Mouse (Mus musculus) ES-Bruce4 (cell line): Measurements from ENCODE around the gene Nnmt. TPM values are rescaled to one million over a fixed set of nuclear protein-coding genes. Genes with fewer than 3 reads are reported as not detected.

Experiments
- H3K27ac ChIP-seq: 2 replicates; pipeline ENCODE4 v1.5.1; 2012; ENCODE audit warnings: low read length, inconsistent platforms; ENCODE audit not compliant: insufficient read depth
- H3K27me3 ChIP-seq: 2 replicates; pipeline ENCODE4 v1.6.1; 2012; ENCODE audit warnings: mild to moderate bottlenecking, low read length, inconsistent platforms; ENCODE audit not compliant: control insufficient read depth, poor library complexity, insufficient read depth, severe bottlenecking
- H3K36me3 ChIP-seq: 2 replicates; pipeline ENCODE4 v1.6.1; 2012; ENCODE audit warnings: inconsistent platforms, mild to moderate bottlenecking, low read length, moderate library complexity; ENCODE audit not compliant: control insufficient read depth, poor library complexity, insufficient read depth, severe bottlenecking
- H3K4me1 ChIP-seq: one replicate; pipeline ENCODE4 v1.8.1; 2011; ENCODE audit warnings: low read length; ENCODE audit not compliant: control insufficient read depth, insufficient read depth
- H3K4me3 ChIP-seq: 2 replicates; pipeline ENCODE4 v1.5.1; 2011; ENCODE audit warnings: low read depth, mild to moderate bottlenecking, low read length
- H3K9ac ChIP-seq: 2 replicates; pipeline ENCODE4 v1.6.1; 2012; ENCODE audit warnings: low read depth, mild to moderate bottlenecking, inconsistent platforms; ENCODE audit not compliant: poor library complexity, severe bottlenecking
- H3K9me3 ChIP-seq: replicated peaks from 2 replicates; pipeline ENCODE4 v1.6.1; 2012; ENCODE audit warnings: mild to moderate bottlenecking, low read length, inconsistent platforms; ENCODE audit not compliant: control insufficient read depth, poor library complexity, insufficient read depth, severe bottlenecking
- CTCF ChIP-seq: IDR thresholded peaks from one replicate; pipeline ENCODE4 v1.8.1; 2011; ENCODE audit warnings: low read depth, low read length
- EP300 ChIP-seq: IDR thresholded peaks from 2 replicates; pipeline ENCODE4 v1.6.1; 2011; ENCODE audit warnings: low read depth, low read length; ENCODE audit not compliant: insufficient read depth
- POLR2A ChIP-seq: IDR thresholded peaks from one replicate; pipeline ENCODE4 v1.8.1; 2011; ENCODE audit warnings: low read length; ENCODE audit not compliant: insufficient read depth
- polyA plus RNA-seq: library from polyadenylated mRNA; stranded (reverse); fragments of >200 nt; gene quantifications from 2 replicates; pipeline ENCODE4 v1.2.4, GENCODE M21; 2011; ENCODE audit warnings: low read depth; ENCODE audit not compliant: missing spikeins, insufficient read depth, insufficient read length

Nnmt gene
- polyA plus RNA-seq, 1 experiment: not detected

GRCm38 (mm10) chr9:48649851-48650685 lies 45.1 kb upstream of the Nnmt start:
- no peaks in the 10 kb centered on the region for H3K27me3 ChIP-seq
- no peaks in the 10 kb centered on the region for H3K4me1 ChIP-seq
- no peak for TF ChIP-seq POLR2A
- no peak for TF ChIP-seq CTCF
- TF ChIP-seq EP300: no peak
- no peaks in the 10 kb centered on the region for H3K9me3 ChIP-seq
- no peak overlapping the region for H3K27ac ChIP-seq
- H3K36me3 ChIP-seq: no peaks in the 10 kb centered on the region
- no peak overlapping the region for H3K4me3 ChIP-seq
- no peak overlapping the region for H3K9ac ChIP-seq

- H3K4me1 ChIP-seq: no peaks in the 10 kb centered on the region
- H3K9me3 ChIP-seq: peaks cover 2% of the 10 kb centered on the region; the same call in 1 of the 2 replicates
- no peak for TF ChIP-seq CTCF
- no peak for TF ChIP-seq EP300
- no peak for TF ChIP-seq POLR2A
- 0 out of 2 replicates have a peak overlapping the region, but pooled peaks have one; percentile 22 for H3K4me3 ChIP-seq
- no peaks in the 10 kb centered on the region for H3K36me3 ChIP-seq
- H3K27ac ChIP-seq: no peak overlapping the region
- H3K27me3 ChIP-seq: no peaks in the 10 kb centered on the region
- H3K9ac ChIP-seq: peak overlapping the region; percentile 34; the same call in 1 of the 2 replicates
Measured at GRCm38 (mm10) chr9:48649098-48649766, 44.3 kb upstream of the Nnmt start.

- Histone ChIP-seq H3K27ac (no peak overlapping the region), H3K27me3 (no peaks in the 10 kb centered on the region), H3K4me1 (no peaks in the 10 kb centered on the region), H3K36me3 (no peaks in the 10 kb centered on the region), H3K9me3 (peaks cover 3% of the 10 kb centered on the region; the same call in 1 of the 2 replicates), H3K9ac (no peak overlapping the region), H3K4me3 (no peak overlapping the region)
- TF ChIP-seq CTCF (no peak), POLR2A (no peak), EP300 (no peak)
Measured at GRCm38 (mm10) chr9:48648285-48649097, 43.5 kb upstream of the Nnmt start.

- Histone ChIP-seq H3K9ac (no peak overlapping the region), H3K27ac (no peak overlapping the region), H3K36me3 (no peaks in the 10 kb centered on the region), H3K4me3 (no peak overlapping the region), H3K27me3 (no peaks in the 10 kb centered on the region), H3K4me1 (no peaks in the 10 kb centered on the region), H3K9me3 (peaks cover 3% of the 10 kb centered on the region; the same call in 1 of the 2 replicates)
- TF ChIP-seq CTCF (no peak), POLR2A (no peak), EP300 (no peak)
Measured at GRCm38 (mm10) chr9:48647648-48648284, 42.8 kb upstream of the Nnmt start.

- Histone ChIP-seq H3K4me1 (no peaks in the 10 kb centered on the region), H3K36me3 (no peaks in the 10 kb centered on the region), H3K4me3 (no peak overlapping the region), H3K27ac (no peak overlapping the region), H3K9me3 (peaks cover 3% of the 10 kb centered on the region; the same call in 1 of the 2 replicates), H3K27me3 (no peaks in the 10 kb centered on the region), H3K9ac (no peak overlapping the region)
- TF ChIP-seq POLR2A: no peak
- no peak for TF ChIP-seq EP300
- TF ChIP-seq CTCF: no peak
Measured at GRCm38 (mm10) chr9:48646781-48647647, 42.1 kb upstream of the Nnmt start.
